Mouse (Mus musculus) heart, embryonic 15.5 days (tissue): ENCODE data around the gene Slfn4. TPM values are rescaled to one million over a fixed set of nuclear protein-coding genes. Genes with fewer than 3 reads are reported as not detected.
"Not testable (repeated sequence)": the region's sequence is repeated elsewhere in the genome, so short reads cannot be mapped to it uniquely, and the experiment has no call there.

Source experiments
- ATAC-seq: fragments of 200-750 bp; cut with Nextera tagmentation; replicated peaks from 2 replicates; pipeline ENCODE4 v1.8.0; 2017; ENCODE audit warnings: low read depth, moderate TSS enrichment; ENCODE audit not compliant: insufficient number of reproducible peaks, insufficient read depth, low FRiP score
- H3K27ac ChIP-seq: fragments of 300-500 bp; sonication (generic); 2 replicates; pipeline ENCODE4 v1.5.1; 2015; ENCODE audit warnings: mild to moderate bottlenecking, inconsistent platforms
- H3K27me3 ChIP-seq: fragments of 300-500 bp; sonication (generic); 2 replicates; pipeline ENCODE4 v1.6.1; 2015; ENCODE audit warnings: inconsistent platforms
- H3K36me3 ChIP-seq: fragments of 300-500 bp; sonication (generic); 2 replicates; pipeline ENCODE4 v1.6.1; 2015; ENCODE audit warnings: mild to moderate bottlenecking, inconsistent platforms
- H3K4me1 ChIP-seq: fragments of 300-500 bp; sonication (generic); replicated peaks from 2 replicates; pipeline ENCODE4 v1.6.1; 2015; ENCODE audit warnings: inconsistent platforms
- H3K4me2 ChIP-seq: fragments of 300-500 bp; sonication (generic); 2 replicates; pipeline ENCODE4 v1.6.1; 2015; ENCODE audit warnings: inconsistent platforms, mild to moderate bottlenecking, moderate library complexity
- H3K4me3 ChIP-seq: fragments of 300-500 bp; sonication (generic); 2 replicates; pipeline ENCODE4 v1.5.1; 2015; ENCODE audit warnings: mild to moderate bottlenecking, inconsistent platforms
- H3K9ac ChIP-seq: fragments of 300-500 bp; sonication (generic); 2 replicates; pipeline ENCODE4 v1.6.1; 2015; ENCODE audit warnings: mild to moderate bottlenecking, inconsistent platforms
- H3K9me3 ChIP-seq: fragments of 300-500 bp; sonication (generic); replicated peaks from 2 replicates; pipeline ENCODE4 v1.6.1; 2016; ENCODE audit warnings: inconsistent platforms
- WGBS: fragments of 180-500 bp; shearing (Covaris S2); methylation state at CpG from one replicate; pipeline ENCODE4 v1.1.7; 2015; ENCODE audit warnings: mixed read lengths; 5-methylcytosine and 5-hydroxymethylcytosine counted together
- polyA plus RNA-seq: library from polyadenylated mRNA; unstranded; fragments of >200 nt; fragmentation: Nextera tagmentation; extraction: Ambion mirVana; gene quantifications from 2 replicates; pipeline ENCODE4 v1.2.1, GENCODE M21; 2015

The Slfn4 gene
- 0.08 and 0.18 TPM in 2 replicates for polyA plus RNA-seq

GRCm38 (mm10) chr11:83174948-83175539 lies at the start of gene Slfn4:
Slfn4 (plus strand) TSS chr11:83175186.
- no peak for ATAC-seq
- no peaks in the 10 kb centered on the region for H3K9me3 ChIP-seq

GRCm38 (mm10) chr11:83125633-83126032 lies 49.4 kb upstream of the Slfn4 start:
- not testable (repeated sequence) for H3K4me1 ChIP-seq, H3K4me3 ChIP-seq, H3K36me3 ChIP-seq, H3K4me2 ChIP-seq, H3K27me3 ChIP-seq, H3K27ac ChIP-seq, ATAC-seq, H3K9me3 ChIP-seq, H3K9ac ChIP-seq
- 70% methylated on average over 1 of the region's 1 CpGs for WGBS

More at GRCm38 (mm10) chr11:83174948-83175539, at the start of gene Slfn4:
- Histone ChIP-seq H3K27ac (no peak within 1 kb of the TSS), H3K4me3 (no peak within 1 kb of the TSS), H3K27me3 (no peaks in the 10 kb centered on the region), H3K4me2 (no peak within 1 kb of the TSS), H3K36me3 (no peaks in the 10 kb centered on the region), H3K9ac (no peak within 1 kb of the TSS), H3K4me1 (no peaks in the 10 kb centered on the region)
- WGBS, result 81% methylated on average over 12 of the region's 12 CpGs

GRCm38 (mm10) chr11:83137253-83137652 lies 37.7 kb upstream of the Slfn4 start:
- 100% methylated on average over 1 of the region's 2 CpGs for WGBS
- not testable (repeated sequence) for H3K4me3 ChIP-seq, H3K9me3 ChIP-seq, H3K27ac ChIP-seq, H3K4me2 ChIP-seq, H3K27me3 ChIP-seq, ATAC-seq, H3K9ac ChIP-seq, H3K36me3 ChIP-seq, H3K4me1 ChIP-seq

- H3K27me3 ChIP-seq, H3K4me1 ChIP-seq, H3K36me3 ChIP-seq, H3K4me3 ChIP-seq, H3K27ac ChIP-seq, H3K9ac ChIP-seq, H3K9me3 ChIP-seq, ATAC-seq, H3K4me2 ChIP-seq: not testable (repeated sequence)
- no CpG with 5 or more reads among the region's 1 CpGs for WGBS
Observed at GRCm38 (mm10) chr11:83148939-83149338, 26.0 kb upstream of the Slfn4 start.

- 63% methylated on average over 12 of the region's 12 CpGs for WGBS
Observed at GRCm38 (mm10) chr11:83191134-83191893, 16.3 kb downstream of the Slfn4 start, which contains the start of gene Slfn3. Slfn3 (plus strand) TSS chr11:83191330.

GRCm38 (mm10) chr11:83192001-83192400 lies 17.0 kb downstream of the Slfn4 start:
- Histone ChIP-seq H3K4me1 (no peaks in the 10 kb centered on the region), H3K9me3 (no peaks in the 10 kb centered on the region), H3K36me3 (no peaks in the 10 kb centered on the region), H3K27ac (peak overlapping the region; percentile 7; the same call in 1 of the 2 replicates), H3K27me3 (no peaks in the 10 kb centered on the region), H3K9ac (no peak overlapping the region), H3K4me3 (peak overlapping the region; percentile 36), H3K4me2 (peak overlapping the region; percentile 43)
- 45% methylated on average over 3 of the region's 3 CpGs for WGBS
- no peak for ATAC-seq

More at GRCm38 (mm10) chr11:83191134-83191893, 16.3 kb downstream of the Slfn4 start, which contains the start of gene Slfn3:
- Histone ChIP-seq H3K9me3 (no peaks in the 10 kb centered on the region), H3K4me3 (peak within 1 kb of the TSS; percentile 36), H3K9ac (no peak within 1 kb of the TSS), H3K36me3 (no peaks in the 10 kb centered on the region), H3K27me3 (no peaks in the 10 kb centered on the region), H3K4me1 (no peaks in the 10 kb centered on the region), H3K4me2 (peak within 1 kb of the TSS; percentile 43), H3K27ac (peak within 1 kb of the TSS; percentile 7; the same call in 1 of the 2 replicates)
- no peak for ATAC-seq

- H3K4me1 ChIP-seq, result no peaks in the 10 kb centered on the region
- no peak overlapping the region for H3K9ac ChIP-seq
- H3K4me3 ChIP-seq, result no peak overlapping the region
- H3K27ac ChIP-seq, result no peak overlapping the region
- no peaks in the 10 kb centered on the region for H3K27me3 ChIP-seq
- H3K9me3 ChIP-seq, result no peaks in the 10 kb centered on the region
- H3K36me3 ChIP-seq, result no peaks in the 10 kb centered on the region
- H3K4me2 ChIP-seq, result no peak overlapping the region
- no peak for ATAC-seq
Observed at GRCm38 (mm10) chr11:83205002-83205401, 30.0 kb downstream of the Slfn4 start.

GRCm38 (mm10) chr11:83216119-83216518 lies 41.1 kb downstream of the Slfn4 start:
- no peak overlapping the region for H3K27ac ChIP-seq
- H3K36me3 ChIP-seq, result no peaks in the 10 kb centered on the region
- no peak for ATAC-seq
- H3K4me3 ChIP-seq, result no peak overlapping the region
- H3K4me2 ChIP-seq, result no peak overlapping the region
- 79% methylated on average over 1 of the region's 1 CpGs for WGBS
- no peak overlapping the region for H3K9ac ChIP-seq
- H3K4me1 ChIP-seq, result no peaks in the 10 kb centered on the region
- no peaks in the 10 kb centered on the region for H3K9me3 ChIP-seq
- H3K27me3 ChIP-seq, result no peaks in the 10 kb centered on the region

GRCm38 (mm10) chr11:83221328-83221877 lies 46.4 kb downstream of the Slfn4 start:
- 80% methylated on average over 1 of the region's 1 CpGs for WGBS

GRCm38 (mm10) chr11:83223367-83223766 lies 48.4 kb downstream of the Slfn4 start:
- peak overlapping the region; percentile 24; the same call in 1 of the 2 replicates for H3K4me3 ChIP-seq

More at GRCm38 (mm10) chr11:83221328-83221877, 46.4 kb downstream of the Slfn4 start:
- Histone ChIP-seq H3K27ac (no peak overlapping the region), H3K4me3 (no peak overlapping the region), H3K36me3 (no peaks in the 10 kb centered on the region), H3K4me1 (no peaks in the 10 kb centered on the region), H3K4me2 (no peak overlapping the region), H3K27me3 (no peaks in the 10 kb centered on the region), H3K9ac (no peak overlapping the region), H3K9me3 (no peaks in the 10 kb centered on the region)
- ATAC-seq, result no peak

GRCm38 (mm10) chr11:83223793-83224192 lies 48.8 kb downstream of the Slfn4 start:
- not testable (repeated sequence) for H3K36me3 ChIP-seq, H3K9me3 ChIP-seq, H3K27me3 ChIP-seq, H3K27ac ChIP-seq, H3K4me1 ChIP-seq, H3K9ac ChIP-seq, ATAC-seq
- Histone ChIP-seq H3K4me3 (peak overlapping the region; percentile 24; the same call in 1 of the 2 replicates), H3K4me2 (peak overlapping the region; percentile 25; the same call in 1 of the 2 replicates)
- 62% methylated on average over 5 of the region's 5 CpGs for WGBS

More at GRCm38 (mm10) chr11:83223367-83223766, 48.4 kb downstream of the Slfn4 start:
- no peaks in the 10 kb centered on the region for H3K9me3 ChIP-seq
- peak overlapping the region; percentile 25; the same call in 1 of the 2 replicates for H3K4me2 ChIP-seq
- 60% methylated on average over 7 of the region's 7 CpGs for WGBS
- H3K27ac ChIP-seq, result no peak overlapping the region
- H3K9ac ChIP-seq, result no peak overlapping the region
- ATAC-seq, result no peak
- H3K27me3 ChIP-seq, result no peaks in the 10 kb centered on the region
- no peaks in the 10 kb centered on the region for H3K4me1 ChIP-seq
- no peaks in the 10 kb centered on the region for H3K36me3 ChIP-seq
